Mouse (Mus musculus): ENCODE measurements around the gene Stpg3. TPM values are rescaled to one million over a fixed set of nuclear protein-coding genes. Genes with fewer than 3 reads are reported as not detected.

Stpg3 gene
- total RNA-seq, 2 experiments from 2014 or later = 0.32 TPM; not detected in 1

GRCm38 (mm10) chr2:25213266-25213865 is 1.1 kb downstream of the Stpg3 start:
- DNase-seq (ENCODE audit: extremely low spot score in 1 of 2, low spot score in 1 of 2) = no peak

GRCm38 (mm10) chr2:25211121-25211670 is 3.2 kb downstream of the Stpg3 start, which contains the start of gene Nelfb:
Nelfb (minus strand) TSS chr2:25211489.
- DNase-seq (ENCODE audit: extremely low spot score in 1 of 2, low spot score in 1 of 2) = peak; percentile 77 to 84

GRCm38 (mm10) chr2:25210686-25211085 is 3.8 kb downstream of the Stpg3 start:
- peak in 1 of 2 experiments; percentile 16 for DNase-seq (ENCODE audit: extremely low spot score in 1 of 2, low spot score in 1 of 2)

- no peak for DNase-seq (ENCODE audit: extremely low spot score in 1 of 2, low spot score in 1 of 2)
Measured at GRCm38 (mm10) chr2:25207593-25207992, 6.8 kb downstream of the Stpg3 start.

- no peak for DNase-seq (ENCODE audit: extremely low spot score in 1 of 2, low spot score in 1 of 2)
Measured at GRCm38 (mm10) chr2:25203631-25204214, 10.7 kb downstream of the Stpg3 start.

- no peak for DNase-seq (ENCODE audit: extremely low spot score in 1 of 2, low spot score in 1 of 2)
Measured at GRCm38 (mm10) chr2:25200631-25201030, 13.8 kb downstream of the Stpg3 start.

GRCm38 (mm10) chr2:25197946-25198345 is 16.5 kb downstream of the Stpg3 start:
- DNase-seq (ENCODE audit: extremely low spot score in 1 of 2, low spot score in 1 of 2) = no peak

GRCm38 (mm10) chr2:25197191-25197590 is 17.2 kb downstream of the Stpg3 start:
- DNase-seq (ENCODE audit: extremely low spot score in 1 of 2, low spot score in 1 of 2) = no peak

- no peak for DNase-seq (ENCODE audit: extremely low spot score in 1 of 2, low spot score in 1 of 2)
Measured at GRCm38 (mm10) chr2:25196172-25196954, 18.1 kb downstream of the Stpg3 start, which contains the start of gene Tor4a. Tor4a (minus strand) TSS chr2:25196886.

GRCm38 (mm10) chr2:25195211-25196156 is 19.0 kb downstream of the Stpg3 start:
- no peak for DNase-seq (ENCODE audit: extremely low spot score in 1 of 2, low spot score in 1 of 2)

GRCm38 (mm10) chr2:25194486-25195171 is 19.8 kb downstream of the Stpg3 start:
- DNase-seq (ENCODE audit: extremely low spot score in 1 of 2, low spot score in 1 of 2) = no peak

GRCm38 (mm10) chr2:25194006-25194405 is 20.4 kb downstream of the Stpg3 start:
- DNase-seq (ENCODE audit: extremely low spot score in 1 of 2, low spot score in 1 of 2) = no peak

GRCm38 (mm10) chr2:25193330-25193770 is 21.1 kb downstream of the Stpg3 start:
- peak; percentile 56 to 82 for DNase-seq (ENCODE audit: extremely low spot score in 1 of 2, low spot score in 1 of 2)

- no peak for DNase-seq (ENCODE audit: extremely low spot score in 1 of 2, low spot score in 1 of 2)
Measured at GRCm38 (mm10) chr2:25187841-25188240, 26.6 kb downstream of the Stpg3 start.

GRCm38 (mm10) chr2:25186575-25186930 is 27.9 kb downstream of the Stpg3 start:
- no peak for DNase-seq (ENCODE audit: extremely low spot score in 1 of 2, low spot score in 1 of 2)

GRCm38 (mm10) chr2:25185625-25186574 is 28.5 kb downstream of the Stpg3 start:
- DNase-seq (ENCODE audit: extremely low spot score in 1 of 2, low spot score in 1 of 2) = no peak

GRCm38 (mm10) chr2:25184496-25184895 is 29.9 kb downstream of the Stpg3 start:
- DNase-seq (ENCODE audit: extremely low spot score in 1 of 2, low spot score in 1 of 2) = no peak

- DNase-seq (ENCODE audit: extremely low spot score in 1 of 2, low spot score in 1 of 2) = no peak
Measured at GRCm38 (mm10) chr2:25183336-25183735, 31.1 kb downstream of the Stpg3 start.
